Mouse (Mus musculus): ENCODE data around the gene Gabarapl1. TPM values are rescaled to one million over a fixed set of nuclear protein-coding genes. Genes with fewer than 3 reads are reported as not detected.

Gabarapl1 gene
- polyA plus RNA-seq, 1 experiment from 2014 or later, result 12.2 TPM

- ATAC-seq (ENCODE audit: insufficient number of reproducible peaks, low FRiP score, low TSS enrichment, low read depth) (no peak), DNase-seq (ENCODE audit: low spot score) (no peak)
- Histone ChIP-seq H3K9me3 (ENCODE audit: control insufficient read depth, low read length) (no peaks in the 10 kb centered on the region), H3K27me3 (ENCODE audit: control insufficient read depth, insufficient read depth, low read length) (no peaks in the 10 kb centered on the region), H3K4me1 (ENCODE audit: control insufficient read depth, insufficient read depth, low read length) (no peaks in the 10 kb centered on the region), H3K9ac (ENCODE audit: low read length) (no peak within 1 kb of the TSS), H3K4me3 (ENCODE audit: low read depth, low read length) (no peak within 1 kb of the TSS), H3K36me3 (ENCODE audit: control insufficient read depth, insufficient read depth, low read length) (no peaks in the 10 kb centered on the region), H3K4me2 (ENCODE audit: low read depth, severe bottlenecking) (no peak within 1 kb of the TSS), H3K27ac (replicated peaks; ENCODE audit: low read depth, low read length) (no peak within 1 kb of the TSS)
- 21% methylated on average over 3 of the region's 3 CpGs for WGBS
These were observed 20.6 kb upstream of the Gabarapl1 start, which contains the start of gene Tmem52b for GRCm38 (mm10) chr6:129512367-129512766. TSS of gene Tmem52b (plus strand) at chr6:129512555.

GRCm38 (mm10) chr6:129512868-129513267 is 20.1 kb upstream of the Gabarapl1 start:
- WGBS, result 10% methylated on average over 8 of the region's 8 CpGs
- peak; percentile 70 for DNase-seq (ENCODE audit: low spot score)
- no peak overlapping the region for H3K9ac ChIP-seq (ENCODE audit: low read length)
- no peak overlapping the region for H3K27ac ChIP-seq (replicated peaks; ENCODE audit: low read depth, low read length)
- no peak overlapping the region for H3K4me2 ChIP-seq (ENCODE audit: low read depth, severe bottlenecking)
- H3K27me3 ChIP-seq (ENCODE audit: control insufficient read depth, insufficient read depth, low read length), result no peaks in the 10 kb centered on the region
- H3K4me3 ChIP-seq (ENCODE audit: low read depth, low read length), result no peak overlapping the region
- no peaks in the 10 kb centered on the region for H3K9me3 ChIP-seq (ENCODE audit: control insufficient read depth, low read length)
- no peaks in the 10 kb centered on the region for H3K36me3 ChIP-seq (ENCODE audit: control insufficient read depth, insufficient read depth, low read length)
- no peaks in the 10 kb centered on the region for H3K4me1 ChIP-seq (ENCODE audit: control insufficient read depth, insufficient read depth, low read length)
- peak; percentile 55; the same call in 1 of the 2 replicates for ATAC-seq (ENCODE audit: insufficient number of reproducible peaks, low FRiP score, low TSS enrichment, low read depth)

- no peaks in the 10 kb centered on the region for H3K9me3 ChIP-seq (ENCODE audit: control insufficient read depth, low read length)
- WGBS, result 80% methylated on average over 1 of the region's 1 CpGs
- no peak overlapping the region for H3K4me3 ChIP-seq (ENCODE audit: low read depth, low read length)
- no peaks in the 10 kb centered on the region for H3K27me3 ChIP-seq (ENCODE audit: control insufficient read depth, insufficient read depth, low read length)
- H3K9ac ChIP-seq (ENCODE audit: low read length), result no peak overlapping the region
- no peak overlapping the region for H3K27ac ChIP-seq (replicated peaks; ENCODE audit: low read depth, low read length)
- no peaks in the 10 kb centered on the region for H3K36me3 ChIP-seq (ENCODE audit: control insufficient read depth, insufficient read depth, low read length)
- ATAC-seq (ENCODE audit: insufficient number of reproducible peaks, low FRiP score, low TSS enrichment, low read depth) (no peak), DNase-seq (ENCODE audit: low spot score) (no peak)
- H3K4me2 ChIP-seq (ENCODE audit: low read depth, severe bottlenecking), result no peak overlapping the region
- no peaks in the 10 kb centered on the region for H3K4me1 ChIP-seq (ENCODE audit: control insufficient read depth, insufficient read depth, low read length)
These were observed 19.6 kb upstream of the Gabarapl1 start for GRCm38 (mm10) chr6:129513409-129513808.

- WGBS, result 70% methylated on average over 2 of the region's 2 CpGs
- ATAC-seq (ENCODE audit: insufficient number of reproducible peaks, low FRiP score, low TSS enrichment, low read depth) (no peak), DNase-seq (ENCODE audit: low spot score) (no peak)
- Histone ChIP-seq H3K9me3 (ENCODE audit: control insufficient read depth, low read length) (no peaks in the 10 kb centered on the region), H3K27me3 (ENCODE audit: control insufficient read depth, insufficient read depth, low read length) (no peaks in the 10 kb centered on the region), H3K4me2 (ENCODE audit: low read depth, severe bottlenecking) (no peak overlapping the region), H3K27ac (replicated peaks; ENCODE audit: low read depth, low read length) (no peak overlapping the region), H3K4me3 (ENCODE audit: low read depth, low read length) (no peak overlapping the region), H3K9ac (ENCODE audit: low read length) (no peak overlapping the region), H3K4me1 (ENCODE audit: control insufficient read depth, insufficient read depth, low read length) (no peaks in the 10 kb centered on the region), H3K36me3 (ENCODE audit: control insufficient read depth, insufficient read depth, low read length) (no peaks in the 10 kb centered on the region)
These were observed 18.6 kb upstream of the Gabarapl1 start for GRCm38 (mm10) chr6:129514376-129514775.

GRCm38 (mm10) chr6:129515068-129515467 is 17.9 kb upstream of the Gabarapl1 start:
- Histone ChIP-seq H3K36me3 (ENCODE audit: control insufficient read depth, insufficient read depth, low read length) (no peaks in the 10 kb centered on the region), H3K27me3 (ENCODE audit: control insufficient read depth, insufficient read depth, low read length) (no peaks in the 10 kb centered on the region), H3K9me3 (ENCODE audit: control insufficient read depth, low read length) (no peaks in the 10 kb centered on the region), H3K4me2 (ENCODE audit: low read depth, severe bottlenecking) (no peak overlapping the region), H3K27ac (replicated peaks; ENCODE audit: low read depth, low read length) (no peak overlapping the region), H3K4me1 (ENCODE audit: control insufficient read depth, insufficient read depth, low read length) (no peaks in the 10 kb centered on the region), H3K4me3 (ENCODE audit: low read depth, low read length) (no peak overlapping the region), H3K9ac (ENCODE audit: low read length) (no peak overlapping the region)
- 90% methylated on average over 3 of the region's 3 CpGs for WGBS
- DNase-seq (ENCODE audit: low spot score) (no peak), ATAC-seq (ENCODE audit: insufficient number of reproducible peaks, low FRiP score, low TSS enrichment, low read depth) (no peak)

- H3K9ac ChIP-seq (ENCODE audit: low read length), result no peak overlapping the region
- 92% methylated on average over 10 of the region's 10 CpGs for WGBS
These were observed 16.6 kb upstream of the Gabarapl1 start for GRCm38 (mm10) chr6:129516388-129516787.

GRCm38 (mm10) chr6:129517752-129518408 is 15.1 kb upstream of the Gabarapl1 start:
- Histone ChIP-seq H3K9me3 (ENCODE audit: control insufficient read depth, low read length) (no peaks in the 10 kb centered on the region), H3K36me3 (ENCODE audit: control insufficient read depth, insufficient read depth, low read length) (no peaks in the 10 kb centered on the region), H3K9ac (ENCODE audit: low read length) (no peak overlapping the region), H3K27me3 (ENCODE audit: control insufficient read depth, insufficient read depth, low read length) (no peaks in the 10 kb centered on the region), H3K4me3 (ENCODE audit: low read depth, low read length) (no peak overlapping the region), H3K27ac (replicated peaks; ENCODE audit: low read depth, low read length) (no peak overlapping the region), H3K4me1 (ENCODE audit: control insufficient read depth, insufficient read depth, low read length) (no peaks in the 10 kb centered on the region), H3K4me2 (ENCODE audit: low read depth, severe bottlenecking) (no peak overlapping the region)
- DNase-seq (ENCODE audit: low spot score) (peak; percentile 30), ATAC-seq (ENCODE audit: insufficient number of reproducible peaks, low FRiP score, low TSS enrichment, low read depth) (peak; percentile 72; the same call in 1 of the 2 replicates)
- 48% methylated on average over 2 of the region's 2 CpGs for WGBS

More at GRCm38 (mm10) chr6:129516388-129516787, 16.6 kb upstream of the Gabarapl1 start:
- DNase-seq (ENCODE audit: low spot score), result no peak
- no peak for ATAC-seq (ENCODE audit: insufficient number of reproducible peaks, low FRiP score, low TSS enrichment, low read depth)
- Histone ChIP-seq H3K36me3 (ENCODE audit: control insufficient read depth, insufficient read depth, low read length) (no peaks in the 10 kb centered on the region), H3K4me3 (ENCODE audit: low read depth, low read length) (no peak overlapping the region), H3K27me3 (ENCODE audit: control insufficient read depth, insufficient read depth, low read length) (no peaks in the 10 kb centered on the region), H3K9me3 (ENCODE audit: control insufficient read depth, low read length) (no peaks in the 10 kb centered on the region), H3K27ac (replicated peaks; ENCODE audit: low read depth, low read length) (no peak overlapping the region), H3K4me1 (ENCODE audit: control insufficient read depth, insufficient read depth, low read length) (no peaks in the 10 kb centered on the region), H3K4me2 (ENCODE audit: low read depth, severe bottlenecking) (no peak overlapping the region)

- DNase-seq (ENCODE audit: low spot score), result no peak
- no peak for ATAC-seq (ENCODE audit: insufficient number of reproducible peaks, low FRiP score, low TSS enrichment, low read depth)
- no peak overlapping the region for H3K4me3 ChIP-seq (ENCODE audit: low read depth, low read length)
- no peak overlapping the region for H3K27ac ChIP-seq (replicated peaks; ENCODE audit: low read depth, low read length)
- H3K27me3 ChIP-seq (ENCODE audit: control insufficient read depth, insufficient read depth, low read length), result no peaks in the 10 kb centered on the region
- no peaks in the 10 kb centered on the region for H3K4me1 ChIP-seq (ENCODE audit: control insufficient read depth, insufficient read depth, low read length)
- H3K4me2 ChIP-seq (ENCODE audit: low read depth, severe bottlenecking), result no peak overlapping the region
- no peaks in the 10 kb centered on the region for H3K36me3 ChIP-seq (ENCODE audit: control insufficient read depth, insufficient read depth, low read length)
- no peaks in the 10 kb centered on the region for H3K9me3 ChIP-seq (ENCODE audit: control insufficient read depth, low read length)
- no peak overlapping the region for H3K9ac ChIP-seq (ENCODE audit: low read length)
These were observed 6.9 kb upstream of the Gabarapl1 start for GRCm38 (mm10) chr6:129526069-129526468.

GRCm38 (mm10) chr6:129527416-129527815 is 5.5 kb upstream of the Gabarapl1 start:
- H3K36me3 ChIP-seq (ENCODE audit: control insufficient read depth, insufficient read depth, low read length), result no peaks in the 10 kb centered on the region
- H3K4me1 ChIP-seq (ENCODE audit: control insufficient read depth, insufficient read depth, low read length), result no peaks in the 10 kb centered on the region
- no peak overlapping the region for H3K9ac ChIP-seq (ENCODE audit: low read length)
- H3K27me3 ChIP-seq (ENCODE audit: control insufficient read depth, insufficient read depth, low read length), result no peaks in the 10 kb centered on the region
- H3K9me3 ChIP-seq (ENCODE audit: control insufficient read depth, low read length), result no peaks in the 10 kb centered on the region
- H3K4me2 ChIP-seq (ENCODE audit: low read depth, severe bottlenecking), result no peak overlapping the region
- no peak overlapping the region for H3K27ac ChIP-seq (replicated peaks; ENCODE audit: low read depth, low read length)
- DNase-seq (ENCODE audit: low spot score) (no peak), ATAC-seq (ENCODE audit: insufficient number of reproducible peaks, low FRiP score, low TSS enrichment, low read depth) (no peak)
- H3K4me3 ChIP-seq (ENCODE audit: low read depth, low read length), result no peak overlapping the region
- WGBS, result 88% methylated on average over 2 of the region's 2 CpGs

Measured in limb, embryonic 11.5 days (tissue).